In genomic region chr12:108239441-108239840, GRCm38 (mm10) we compare ENCODE assay signal across 9 mouse cellular contexts. TPM values are rescaled to one million over a fixed set of nuclear protein-coding genes. Genes with fewer than 3 reads are reported as not detected.
DNase-seq lines count a peak whose midpoint lies in the region; ATAC-seq and TF ChIP-seq lines count a peak whose summit lies in the region.
"Had no signal": no experiment of that assay in that cellular context is flagged by ENCODE, and none has a peak within 500 bp of the region (broad histone marks: within the 10 kb centered on the region; RNA-seq: fewer than 3 reads in every experiment).

No protein-coding gene starts in this region.

- H3K4me1 ChIP-seq in kidney, embryonic 15.5 days: peaks cover 97% of the 10 kb centered on the region
- peaks cover 79% of the 10 kb centered on the region for H3K4me1 ChIP-seq in lung, embryonic 15.5 days

- no peaks in the 10 kb centered on the region for H3K36me3 ChIP-seq in kidney, embryonic 15.5 days
- H3K36me3 ChIP-seq in lung, embryonic 15.5 days: no peaks in the 10 kb centered on the region
- H3K36me3 ChIP-seq: embryonic facial prominence, embryonic 12.5 days had no signal

- H3K9me3 ChIP-seq in kidney, embryonic 15.5 days (replicated peaks): no peaks in the 10 kb centered on the region
- H3K9me3 ChIP-seq in lung, embryonic 15.5 days: no peaks in the 10 kb centered on the region
- H3K9me3 ChIP-seq: embryonic facial prominence, embryonic 12.5 days had no signal

- H3K9ac ChIP-seq in kidney, embryonic 15.5 days: no peak overlapping the region
- no peak overlapping the region for H3K9ac ChIP-seq in lung, embryonic 15.5 days
- H3K9ac ChIP-seq: embryonic facial prominence, embryonic 12.5 days had no signal

- H3K4me3 ChIP-seq in gastrocnemius, adult 2 months: peak overlapping the region; percentile 16; the same call in 1 of the 2 replicates
- no peak overlapping the region for H3K4me3 ChIP-seq in kidney, embryonic 15.5 days (replicated peaks)
- H3K4me3 ChIP-seq in lung, embryonic 15.5 days: no peak overlapping the region
- H3K4me3 ChIP-seq: embryonic facial prominence, embryonic 12.5 days had no signal

- H3K27me3 ChIP-seq in kidney, embryonic 15.5 days: no peaks in the 10 kb centered on the region
- H3K27me3 ChIP-seq in lung, embryonic 15.5 days: no peaks in the 10 kb centered on the region
- H3K27me3 ChIP-seq: embryonic facial prominence, embryonic 12.5 days had no signal

- WGBS in kidney, embryonic 15.5 days: 66% methylated on average over 5 of the region's 5 CpGs
- 36% methylated on average over 5 of the region's 5 CpGs for WGBS in lung, embryonic 15.5 days

- DNase-seq in gastrocnemius, adult 2 months: no peak
- DNase-seq in gastrocnemius, postnatal 14 days: no peak
- peak; percentile 77 for DNase-seq in cerebellum, adult 8-10 months
- peak; percentile 48 for DNase-seq in skeletal muscle tissue, adult 2 months (ENCODE audit: low read depth, low spot score)
- no peak for DNase-seq in thymus, postnatal 14 days

- no peak for TF ChIP-seq CTCF in gastrocnemius, adult 2 months (IDR thresholded peaks at IDR 0.05)

- peak overlapping the region; percentile 79 for H3K27ac ChIP-seq in gastrocnemius, adult 2 months
- H3K27ac ChIP-seq in kidney, embryonic 15.5 days: no peak overlapping the region
- peak overlapping the region; percentile 55 for H3K27ac ChIP-seq in lung, embryonic 15.5 days
- H3K27ac ChIP-seq: embryonic facial prominence, embryonic 12.5 days had no signal

- 0 out of 2 replicates have a peak, but pooled peaks have one; percentile 4 for ATAC-seq in granulocyte monocyte progenitor cell, adult 5-6 weeks (replicated peaks; ENCODE audit: poor library complexity, severe bottlenecking)
- no peak for ATAC-seq in kidney, embryonic 15.5 days (replicated peaks; ENCODE audit: low FRiP score)
- peak; percentile 43; the same call in 1 of the 2 replicates for ATAC-seq in lung, embryonic 15.5 days (ENCODE audit: borderline replicate concordance, extremely low read depth, low FRiP score, low TSS enrichment)

- peak overlapping the region; percentile 12; the same call in 1 of the 2 replicates for H3K4me2 ChIP-seq in kidney, embryonic 15.5 days
- H3K4me2 ChIP-seq in lung, embryonic 15.5 days: peak overlapping the region; percentile 16; the same call in 1 of the 2 replicates
- H3K4me2 ChIP-seq: embryonic facial prominence, embryonic 12.5 days had no signal

- intact Hi-C loops in gastrocnemius, adult 2 months (cut with DNase I): loop anchor here (5.0 kb wide), 1 partner anchor 38 kb away; the partner anchor contains the start of gene Ccdc85c
- intact Hi-C loops in gastrocnemius, postnatal 14 days (cut with DNase I; ENCODE audit: low total_unique reads): no loop called here

RNA-seq across cellular contexts. Expression of gene Ccdc85c, which starts 35.8 kb away (rescaled TPM):
- 10 to 100 TPM; 30.1 to 33.4 TPM for total RNA-seq in gastrocnemius, adult 2 months (2021)
- 1 to 10 TPM; 5.4 to 5.7 TPM for total RNA-seq in gastrocnemius, postnatal 14 days (2021)
- 0.95 and 1.7 TPM in 2 replicates for total RNA-seq in granulocyte monocyte progenitor cell, adult 5-6 weeks (2014; fragmentation: Nextera tagmentation)
- total RNA-seq in granulocyte monocyte progenitor cell, adult 5-6 weeks (2017): 0.90 and 2.4 TPM in 2 replicates
- polyA plus RNA-seq in kidney, embryonic 15.5 days (2015; fragmentation: Nextera tagmentation; extraction: Ambion mirVana): 7.7 and 8.1 TPM in 2 replicates
- polyA plus RNA-seq in lung, embryonic 15.5 days (2015; fragmentation: Nextera tagmentation; extraction: Ambion mirVana): 4.9 and 6.1 TPM in 2 replicates

Comparison
In these comparisons a context has a peak if more than half of its experiments do, and no peak if none do; other contexts are left out.
1. RNA of gene Ccdc85c, which starts 35.8 kb away (total RNA-seq): 30.1 to 33.4 TPM in gastrocnemius, adult 2 months; 5.4 to 5.7 TPM in gastrocnemius, postnatal 14 days and 0.90 to 2.4 TPM in granulocyte monocyte progenitor cell, adult 5-6 weeks; every median in the first group is over 4 times any median in the second.
2. DNase-seq: peak in cerebellum, adult 8-10 months (single experiment) and skeletal muscle tissue, adult 2 months (single experiment); none in gastrocnemius, adult 2 months (single experiment), gastrocnemius, postnatal 14 days (single experiment) and thymus, postnatal 14 days (single experiment).